Mouse (Mus musculus) testis, adult 2 months (tissue): ENCODE data around the gene Eif4g1.

Experiments
- CTCF ChIP-seq: fragments of 200-500 bp; IDR thresholded peaks from 2 replicates; pipeline ENCODE4 v1.5.1; 2012; ENCODE audit warnings: low read depth, mild to moderate bottlenecking, inconsistent platforms, low read length, moderate library complexity; ENCODE audit not compliant: control insufficient read depth, insufficient read depth, insufficient replicate concordance
- POLR2A ChIP-seq: fragments of 200-500 bp; IDR thresholded peaks from 2 replicates; pipeline ENCODE4 v1.6.1; 2012; ENCODE audit warnings: low read depth, mild to moderate bottlenecking, inconsistent platforms, low read length, moderate library complexity; ENCODE audit not compliant: control insufficient read depth

- no peak for TF ChIP-seq CTCF
- no peak for TF ChIP-seq POLR2A
Observed at GRCm38 (mm10) chr16:20716841-20717180, 48.7 kb downstream of the Eif4g1 start.
